Mouse (Mus musculus) adrenal gland, postnatal 10 days (tissue): ENCODE measurements around the gene Pramel6. TPM values are rescaled to one million over a fixed set of nuclear protein-coding genes. Genes with fewer than 3 reads are reported as not detected.
"Not testable (repeated sequence)": the region's sequence is repeated elsewhere in the genome, so short reads cannot be mapped to it uniquely, and the experiment has no call there.

ENCODE experiments used
- DNase-seq: peaks from one replicate; pipeline ENCODE4 v3.0.0; 2021; ENCODE audit warnings: mixed read lengths
- long read RNA-seq, 2 experiments: library from polyadenylated mRNA; stranded (forward); transcript quantifications; one replicate each; pipeline ENCODE4 v2.0.0; 2021
- total RNA-seq, 2 experiments: library from RNA; stranded (reverse); gene quantifications; 2 replicates each; pipeline ENCODE4 v1.2.3; 2021

The Pramel6 gene
- not detected for total RNA-seq
- long read RNA-seq, experiment 1, result 0 reads
- long read RNA-seq, experiment 2, result 0 reads

DNA sequence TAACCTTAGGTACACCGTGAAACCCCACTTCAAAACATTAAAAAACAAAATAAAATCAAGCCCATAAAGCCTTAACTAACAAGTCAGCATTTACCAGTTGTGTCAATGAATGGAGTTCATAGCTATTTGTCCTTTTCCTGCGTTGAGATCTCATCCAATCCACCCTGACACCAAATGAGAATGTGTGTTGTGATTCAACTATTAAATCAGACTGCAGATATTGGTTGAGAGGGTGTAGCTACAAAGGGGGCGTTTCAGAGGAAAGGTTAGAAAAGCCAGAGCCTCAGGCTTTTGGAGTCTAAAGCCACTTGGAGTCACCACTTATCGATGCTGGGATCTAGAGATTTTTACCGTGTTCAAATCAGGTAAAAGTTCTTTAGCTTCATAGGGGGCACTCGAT is at the start of gene Pramel6:
Gene Pramel6 (plus strand): TSS at position 301 of the 400 bp plus-strand sequence.
- no peak for DNase-seq

DNA sequence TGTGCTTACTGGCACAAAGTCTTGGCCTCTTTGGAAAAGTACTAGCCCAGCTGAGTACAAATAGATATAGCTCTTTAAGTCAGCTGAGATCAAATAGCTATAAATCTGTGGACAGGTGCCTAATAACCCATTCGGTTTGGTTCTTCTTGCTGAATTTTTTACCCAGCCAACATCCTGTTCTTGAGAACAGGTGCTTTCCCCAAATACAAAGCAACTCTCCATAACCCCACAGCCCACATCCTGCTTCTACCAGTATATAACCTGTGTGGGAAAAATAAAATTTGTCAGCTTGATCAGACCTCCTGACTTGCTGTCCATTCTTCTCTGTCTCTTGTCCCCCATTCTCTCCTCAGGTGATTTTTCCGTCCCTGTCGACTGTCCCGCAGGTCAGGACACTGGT is 44.6 kb upstream of the Pramel6 start:
- DNase-seq, result no peak

DNA sequence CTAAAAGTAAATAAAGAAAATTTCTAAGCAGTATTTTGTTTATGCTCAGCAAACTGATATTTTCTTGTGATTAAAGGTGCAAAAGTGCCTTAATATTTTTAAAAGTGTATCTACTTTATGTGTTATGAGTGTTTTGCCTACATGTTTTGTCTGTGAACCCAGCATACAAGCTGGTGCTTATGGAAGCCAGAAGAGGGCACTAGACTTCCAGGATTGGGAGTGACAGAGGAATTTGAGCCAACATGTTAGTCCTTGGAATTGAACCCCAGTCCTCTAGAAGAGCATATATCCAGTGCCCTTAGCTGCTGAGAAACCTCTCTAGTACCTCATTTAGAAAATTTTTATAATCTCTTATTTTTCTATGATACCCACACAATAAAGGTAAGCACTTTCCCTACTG is 26.2 kb upstream of the Pramel6 start:
- no peak for DNase-seq

DNA sequence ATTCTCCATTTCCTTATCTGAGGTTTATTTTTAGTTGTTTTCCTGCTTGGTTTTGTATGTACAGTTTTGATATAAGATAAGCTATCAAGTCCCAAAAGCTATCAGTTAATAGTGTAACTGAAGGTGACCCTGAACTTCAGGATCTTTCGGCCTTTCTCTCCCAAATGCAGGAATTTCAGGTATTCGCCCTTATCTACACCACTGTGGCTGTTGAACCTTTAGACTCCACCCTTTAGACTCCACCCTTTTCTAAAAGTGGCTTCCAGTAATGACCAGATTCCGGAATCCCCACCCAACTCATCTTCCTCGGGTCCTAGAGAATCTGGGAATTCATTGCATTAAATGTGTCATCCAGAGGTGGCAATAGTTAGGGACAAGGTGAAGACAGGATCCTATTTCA is 25.2 kb upstream of the Pramel6 start:
- no peak for DNase-seq

DNA sequence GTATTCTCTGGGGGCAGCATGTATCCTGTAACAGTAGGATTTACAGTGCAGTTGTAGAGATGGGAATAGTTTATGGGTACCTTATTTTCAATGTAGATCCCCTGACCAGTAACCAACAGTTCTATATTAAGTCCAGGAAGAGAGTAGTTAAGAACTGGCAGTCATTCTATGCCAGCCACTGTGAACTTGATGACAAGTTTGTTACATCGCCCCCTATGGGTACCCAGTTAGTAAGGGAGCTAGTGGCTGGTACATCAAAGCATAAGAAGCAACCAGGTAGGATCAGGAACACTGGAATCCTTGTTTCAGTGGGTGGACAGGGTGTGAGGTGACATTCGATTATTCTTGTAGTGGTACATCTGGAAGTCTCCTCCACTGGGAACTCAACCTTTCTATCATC is 24.1 kb upstream of the Pramel6 start:
- no peak for DNase-seq

DNA sequence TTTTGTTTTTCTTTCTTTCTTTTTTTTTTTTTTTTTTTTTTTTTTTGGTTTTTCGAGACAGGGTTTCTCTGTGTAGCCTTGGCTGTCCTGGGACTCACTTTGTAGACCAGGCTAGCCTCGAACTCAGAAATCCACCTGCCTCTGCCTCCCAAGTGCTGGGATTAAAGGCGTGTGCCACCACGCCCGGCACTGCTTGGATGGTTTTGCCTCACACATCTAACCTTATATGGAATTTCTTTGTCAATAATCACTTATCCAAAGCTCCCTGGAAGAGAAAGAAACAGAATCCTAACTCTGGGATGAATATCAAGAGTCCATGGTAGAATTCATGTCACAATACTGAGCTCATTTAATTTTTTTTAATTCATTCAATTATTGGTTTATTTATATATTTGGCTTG is 9.4 kb upstream of the Pramel6 start, which contains the start of gene Pramel7:
Gene Pramel7 (minus strand): TSS at position 101 of the 400 bp plus-strand sequence.
- not testable (repeated sequence) for DNase-seq

DNA sequence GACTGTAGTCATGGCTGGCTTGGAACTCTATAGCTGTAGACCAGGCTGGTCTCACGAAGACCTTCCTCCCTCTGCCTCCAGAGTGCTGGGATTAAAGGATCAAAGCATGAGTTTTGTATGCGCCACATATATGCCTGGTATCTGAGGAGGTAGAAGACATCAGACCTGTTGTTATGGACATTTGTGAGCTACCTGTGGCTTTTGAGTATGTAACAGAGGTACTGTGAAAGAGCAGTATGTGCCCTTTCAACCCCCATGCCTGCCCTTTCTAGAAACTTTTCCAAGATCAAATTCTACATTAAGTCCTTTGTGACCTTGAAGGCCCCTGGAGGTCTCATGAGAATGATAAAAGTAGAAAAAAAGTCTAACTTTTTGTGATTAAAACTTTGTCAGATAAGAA is 8.7 kb downstream of the Pramel6 start:
- no peak for DNase-seq

DNA sequence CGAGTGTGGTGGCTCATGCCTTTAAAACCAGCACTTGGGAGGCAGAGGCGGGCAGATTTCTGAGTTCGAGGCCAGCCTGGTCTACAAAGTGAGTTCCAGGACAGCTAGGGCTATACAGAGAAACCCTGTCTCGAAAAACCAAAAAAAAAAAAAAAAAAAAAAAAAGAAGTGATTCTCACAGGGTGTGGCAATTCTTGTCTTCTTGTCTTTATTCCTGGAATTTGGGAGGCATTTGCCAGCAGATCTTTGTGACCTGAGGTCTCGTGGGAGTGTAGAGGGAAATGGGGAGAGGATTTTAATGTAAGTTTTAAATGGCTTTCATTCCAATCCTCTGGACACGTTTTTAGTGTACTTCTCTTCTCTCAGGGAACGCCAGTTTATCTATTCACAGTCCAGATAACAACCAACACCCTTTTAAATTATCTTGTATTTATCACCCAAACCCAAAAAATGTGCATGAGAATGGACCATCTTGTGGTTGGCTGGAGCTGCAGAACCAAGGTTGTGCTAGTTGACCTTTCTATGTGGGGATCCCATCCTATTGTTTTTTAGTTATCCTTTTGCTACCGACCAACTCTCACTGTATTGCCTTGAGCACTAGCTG is 9.2 kb downstream of the Pramel6 start:
- DNase-seq, result no peak

DNA sequence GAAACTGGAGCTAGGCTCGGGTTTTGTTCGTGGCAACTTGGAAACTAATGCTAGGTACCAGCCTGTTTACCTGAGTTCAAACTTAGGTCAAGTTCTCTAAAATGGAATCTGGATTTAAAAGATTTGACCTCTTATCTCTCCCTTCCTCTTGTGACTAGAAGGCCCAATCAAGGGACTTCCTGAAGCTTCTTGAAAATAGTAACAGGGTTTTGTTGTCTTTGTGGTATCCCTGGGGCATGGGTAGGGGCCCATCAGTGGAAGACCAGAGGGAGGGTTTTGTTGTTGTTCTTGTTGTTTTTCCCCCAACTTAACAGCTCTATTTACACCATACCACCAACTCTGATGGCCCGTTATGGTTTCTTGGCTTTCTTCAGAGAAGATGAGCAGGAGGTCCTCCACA is 10.2 kb downstream of the Pramel6 start:
- DNase-seq, result no peak

DNA sequence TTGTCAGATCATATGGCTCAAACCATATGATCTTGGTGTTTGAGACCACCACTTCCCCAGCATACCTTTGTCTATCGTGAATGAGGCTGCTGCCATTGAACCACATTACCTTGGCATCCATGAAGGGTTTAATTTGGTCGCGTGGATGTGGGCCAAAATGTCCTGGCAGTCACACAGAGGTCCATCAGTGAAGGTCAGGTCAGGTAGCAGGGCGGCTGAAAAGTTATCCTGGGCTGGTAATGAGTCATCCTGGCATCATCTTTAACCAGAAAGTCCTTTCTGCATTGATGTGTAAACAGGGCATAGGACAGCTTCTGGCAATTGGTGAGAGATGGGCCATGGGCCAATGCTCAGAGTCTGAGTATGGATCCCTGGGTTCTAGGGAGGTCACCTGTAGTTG is 14.3 kb downstream of the Pramel6 start:
- DNase-seq, result no peak

DNA sequence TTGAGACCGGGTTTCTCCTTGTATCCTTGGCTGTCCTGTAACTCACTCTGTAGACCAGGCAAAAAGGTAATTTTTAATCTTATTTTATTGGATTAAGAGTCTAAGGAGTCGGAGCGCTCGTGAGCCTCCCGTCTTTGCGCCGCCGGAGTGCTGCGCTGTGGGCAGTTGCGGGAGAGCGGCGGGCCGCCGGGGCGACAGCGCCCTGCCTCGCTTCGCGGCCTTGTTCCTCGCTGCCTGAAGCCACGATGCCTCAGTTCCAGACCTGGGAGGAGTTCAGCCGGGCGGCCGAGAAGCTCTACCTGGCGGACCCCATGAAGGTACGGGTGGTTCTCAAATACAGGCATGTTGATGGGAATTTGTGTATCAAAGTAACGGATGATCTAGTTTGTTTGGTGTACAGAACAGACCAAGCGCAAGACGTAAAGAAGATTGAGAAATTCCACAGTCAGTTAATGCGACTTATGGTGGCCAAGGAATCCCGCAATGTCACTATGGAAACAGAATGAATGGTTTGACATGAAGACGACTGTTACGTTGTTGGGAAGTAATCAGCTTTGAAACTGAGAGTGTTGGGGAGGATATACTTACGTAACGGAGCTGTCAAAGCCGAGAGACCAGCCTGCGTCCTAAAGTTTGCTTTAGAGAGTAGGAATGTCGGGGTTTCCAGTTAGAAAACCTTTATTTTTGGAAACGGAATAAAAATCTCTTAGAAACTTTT is 19.7 kb downstream of the Pramel6 start:
- DNase-seq, result not testable (repeated sequence)

DNA sequence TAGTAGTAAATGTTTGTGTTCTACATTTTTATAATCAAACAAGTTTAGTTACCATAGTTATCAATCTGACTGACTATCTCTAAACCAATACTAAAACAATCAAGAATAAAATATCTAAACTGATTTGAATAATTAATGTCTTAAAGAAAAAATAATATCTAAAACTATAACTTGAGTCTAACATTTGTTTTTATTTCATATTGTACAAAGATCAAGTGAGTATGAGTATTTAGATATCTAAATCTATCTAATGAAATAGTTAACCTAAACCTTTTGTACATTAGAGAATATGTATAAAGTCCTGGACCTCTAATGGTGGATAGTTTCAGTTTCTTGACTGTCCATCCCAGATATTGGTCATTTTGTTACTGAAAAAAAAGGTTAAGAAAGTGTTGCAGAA is 25.1 kb downstream of the Pramel6 start, which contains the start of gene Olfr153:
Gene Olfr153 (plus strand): TSS at position 301 of the 400 bp plus-strand sequence.
- DNase-seq, result no peak

DNA sequence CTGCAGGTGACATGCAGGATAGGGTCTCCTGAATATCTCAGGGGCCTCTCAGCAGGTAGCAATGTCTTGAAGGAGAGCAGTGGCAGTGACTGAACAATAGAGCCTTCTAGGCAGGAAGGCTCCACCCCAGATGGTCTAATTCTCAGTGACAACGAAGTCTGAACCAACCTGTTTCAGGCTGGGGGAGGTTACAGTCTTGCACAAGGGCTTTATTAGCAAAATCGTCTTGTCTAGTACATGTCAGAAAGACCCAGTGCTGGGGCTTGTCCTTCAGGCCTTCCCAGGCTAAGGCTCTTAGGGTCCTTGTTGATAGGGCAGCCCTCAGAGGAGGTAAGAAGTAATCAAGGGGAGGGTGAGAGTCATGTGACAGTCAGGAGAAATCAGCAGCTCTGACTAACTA is 28.5 kb downstream of the Pramel6 start:
- no peak for DNase-seq

DNA sequence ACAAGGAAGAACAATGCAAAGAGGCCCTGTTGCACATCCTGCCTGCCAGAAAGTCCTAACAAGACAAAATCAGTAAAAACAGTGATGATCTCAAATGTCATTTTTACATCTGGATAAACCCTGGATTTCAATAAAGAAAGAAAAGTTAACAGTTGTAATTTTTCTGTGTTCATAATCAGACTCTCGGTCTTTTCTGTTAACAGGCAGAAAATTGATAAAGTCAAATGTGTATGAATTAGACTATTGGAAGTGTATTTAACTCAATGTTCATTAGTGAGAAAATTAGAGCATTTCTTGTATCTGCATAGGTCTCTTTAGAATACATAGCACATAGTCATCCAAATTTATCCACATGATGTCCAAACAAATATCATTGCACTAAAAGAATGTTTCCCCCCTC is 39.1 kb downstream of the Pramel6 start, which contains the start of gene Olfr1128:
Gene Olfr1128 (minus strand): TSS at position 101 of the 400 bp plus-strand sequence.
- no peak for DNase-seq

Other genes with a start within 250 kb of the Pramel6 start
- gene Olfr1116, start 239.0 kb upstream of the Pramel6 start, total RNA-seq, result not detected
- not detected for gene Olfr1118, start 199.0 kb upstream of the Pramel6 start, total RNA-seq
- not detected for gene Olfr1120, start 151.8 kb upstream of the Pramel6 start, total RNA-seq
- gene Olfr1121, start 136.7 kb upstream of the Pramel6 start, total RNA-seq, result not detected
- gene Olfr1122, start 120.7 kb upstream of the Pramel6 start, total RNA-seq, result not detected
- gene Olfr1123, start 89.9 kb upstream of the Pramel6 start, total RNA-seq, result not detected
- not detected for gene Olfr1124, start 76.3 kb upstream of the Pramel6 start, total RNA-seq
- not detected for gene Olfr1126, start 52.6 kb upstream of the Pramel6 start, total RNA-seq
- gene Pramel7, start 9.5 kb upstream of the Pramel6 start, total RNA-seq, result not detected
- gene Olfr153, start 25.2 kb downstream of the Pramel6 start, total RNA-seq, result not detected
- not detected for gene Olfr1128, start 39.0 kb downstream of the Pramel6 start, total RNA-seq
- not detected for gene Olfr1129, start 67.3 kb downstream of the Pramel6 start, total RNA-seq
- not detected for gene Olfr1130, start 99.6 kb downstream of the Pramel6 start, total RNA-seq
- gene Olfr1131, start 120.5 kb downstream of the Pramel6 start, total RNA-seq, result not detected
- not detected for gene Olfr1132, start 131.0 kb downstream of the Pramel6 start, total RNA-seq
- not detected for gene Olfr1133, start 140.8 kb downstream of the Pramel6 start, total RNA-seq
- not detected for gene Olfr1134, start 151.9 kb downstream of the Pramel6 start, total RNA-seq
- not detected for gene Olfr1135, start 167.1 kb downstream of the Pramel6 start, total RNA-seq
- gene Olfr1136, start 187.4 kb downstream of the Pramel6 start, total RNA-seq, result not detected
- gene Olfr1137, start 206.6 kb downstream of the Pramel6 start, total RNA-seq, result not detected
- not detected for gene Olfr1138, start 233.4 kb downstream of the Pramel6 start, total RNA-seq
- gene Olfr1140, start 237.2 kb downstream of the Pramel6 start, total RNA-seq, result not detected
- gene Olfr1141, start 247.4 kb downstream of the Pramel6 start, total RNA-seq, result not detected